Mouse (Mus musculus): ENCODE results near the gene Klhdc8b. TPM values are rescaled to one million over a fixed set of nuclear protein-coding genes. Genes with fewer than 3 reads are reported as not detected.
A peak's percentile ranks its signal among the peaks of the same experiment; 100 is the strongest.

The Klhdc8b gene
- 82.8 and 87.3 TPM in 2 replicates for polyA plus RNA-seq (2015; fragmentation: Nextera tagmentation; extraction: Ambion mirVana)

DNA sequence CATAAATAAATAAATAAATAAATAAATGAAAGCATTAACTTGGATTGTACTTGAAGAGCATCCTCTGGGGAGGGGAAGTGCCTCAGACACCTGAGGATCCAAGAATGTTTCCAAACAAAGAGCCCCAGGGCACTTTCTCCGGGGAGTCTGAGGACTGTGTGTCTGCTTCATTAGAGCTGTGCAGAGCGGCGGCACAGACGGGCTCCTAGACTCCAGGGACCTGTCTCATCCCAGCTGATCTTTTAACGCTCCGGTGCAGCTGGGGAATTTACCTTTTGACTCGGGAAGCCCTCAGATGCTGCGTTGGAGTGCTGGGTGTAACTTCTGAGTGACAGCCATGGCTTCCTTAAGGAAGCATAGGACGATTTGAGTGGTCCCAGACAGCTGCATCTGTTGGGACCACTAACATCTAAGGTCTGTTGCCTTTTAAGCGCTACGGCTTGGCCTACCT is at the start of gene Klhdc8b:
Gene Klhdc8b (minus strand): TSS at position 401 of the 451 bp plus-strand sequence.
- no peaks in the 10 kb centered on the region for H3K9me3 ChIP-seq
- ATAC-seq (replicated peaks), result peak; percentile 35
- peak within 1 kb of the TSS; percentile 67 for H3K4me3 ChIP-seq
- H3K36me3 ChIP-seq (replicated peaks), result peaks cover 18% of the 10 kb centered on the region
- H3K27me3 ChIP-seq (replicated peaks), result no peaks in the 10 kb centered on the region
- 23% methylated on average over 11 of the region's 11 CpGs for WGBS
- H3K4me2 ChIP-seq, result peak within 1 kb of the TSS; percentile 74
- H3K4me1 ChIP-seq, result peaks cover 15% of the 10 kb centered on the region
- peak within 1 kb of the TSS; percentile 80 for H3K9ac ChIP-seq
- peak within 1 kb of the TSS; percentile 77 for H3K27ac ChIP-seq

DNA sequence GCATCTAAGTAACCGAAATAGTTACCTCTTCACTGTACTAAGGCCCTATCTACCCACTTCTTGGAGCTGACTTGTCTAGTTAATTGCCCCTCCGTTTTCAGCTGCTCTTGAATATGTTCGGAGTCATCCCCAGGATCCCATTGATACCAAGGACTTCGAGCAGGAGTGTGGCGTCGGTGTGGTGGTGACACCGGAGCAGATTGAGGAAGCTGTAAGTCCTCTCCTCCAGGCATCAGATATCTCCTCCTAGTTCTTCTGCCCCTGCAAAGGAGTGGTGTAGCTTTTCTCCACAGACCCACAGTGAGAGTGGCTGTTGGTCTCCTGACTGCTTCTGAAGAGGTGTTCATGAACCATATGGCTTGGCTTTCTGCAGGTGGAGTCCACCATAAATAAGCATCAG is 47.4 kb upstream of the Klhdc8b start:
- H3K9me3 ChIP-seq, result no peaks in the 10 kb centered on the region
- no peak for ATAC-seq (replicated peaks)
- peak overlapping the region; percentile 71; the same call in 1 of the 2 replicates for H3K9ac ChIP-seq
- peak overlapping the region; percentile 94 for H3K4me2 ChIP-seq
- H3K36me3 ChIP-seq (replicated peaks), result peaks cover 33% of the 10 kb centered on the region
- no peak overlapping the region for H3K27ac ChIP-seq
- no peaks in the 10 kb centered on the region for H3K27me3 ChIP-seq (replicated peaks)
- 91% methylated on average over 7 of the region's 7 CpGs for WGBS
- peaks cover 19% of the 10 kb centered on the region for H3K4me1 ChIP-seq
- H3K4me3 ChIP-seq, result peak overlapping the region; percentile 76

DNA sequence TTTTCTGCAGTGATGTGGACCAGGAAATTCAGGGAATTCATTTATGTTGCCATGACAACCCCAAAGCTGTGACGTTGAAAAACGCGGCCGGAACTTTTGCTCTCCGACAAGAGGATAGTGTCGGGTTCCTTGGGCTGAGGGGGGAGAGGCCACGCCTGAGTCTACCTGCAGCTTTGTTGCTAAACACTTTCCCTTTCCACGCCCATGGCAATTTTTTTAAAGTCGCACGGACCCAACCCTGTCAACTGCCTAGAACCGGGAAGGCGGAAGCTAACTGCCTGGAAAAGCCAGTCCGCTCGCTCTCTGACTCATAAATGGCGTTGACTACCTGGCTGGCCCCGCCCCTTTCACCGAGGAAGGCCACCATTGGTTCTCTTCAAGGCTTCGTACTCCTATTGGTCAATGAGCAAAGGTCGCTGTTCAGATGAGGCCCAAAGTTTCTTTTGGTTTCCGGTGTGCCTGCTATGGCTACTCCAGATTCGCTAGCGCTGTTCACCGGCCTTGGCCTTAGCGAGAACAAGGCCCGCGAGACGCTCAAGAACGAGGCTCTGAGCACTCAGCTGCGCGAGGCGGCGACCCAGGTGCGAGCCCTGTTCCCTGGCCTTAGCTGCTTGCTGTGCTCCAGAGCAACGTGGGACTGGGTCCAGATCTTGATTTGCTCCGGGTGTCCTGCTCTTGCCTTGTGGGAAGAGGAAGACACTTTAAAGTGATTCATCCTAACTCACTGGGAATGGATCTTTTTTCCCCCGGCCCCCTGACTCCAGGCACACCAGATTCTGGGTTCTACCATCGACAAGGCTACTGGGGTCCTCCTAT is 46.4 kb upstream of the Klhdc8b start, which contains the start of gene Qars:
Gene Qars (plus strand): TSS at position 88 of the 816 bp plus-strand sequence.
- H3K4me1 ChIP-seq, result peaks cover 19% of the 10 kb centered on the region
- H3K9me3 ChIP-seq, result no peaks in the 10 kb centered on the region
- peak; percentile 98 for ATAC-seq (replicated peaks)
- peaks cover 24% of the 10 kb centered on the region; the same call in 1 of the 2 replicates for H3K36me3 ChIP-seq (replicated peaks)
- peak within 1 kb of the TSS; percentile 76 for H3K4me3 ChIP-seq
- peak within 1 kb of the TSS; percentile 87 for H3K27ac ChIP-seq
- peak within 1 kb of the TSS; percentile 71 for H3K9ac ChIP-seq
- H3K27me3 ChIP-seq (replicated peaks), result no peaks in the 10 kb centered on the region
- peak within 1 kb of the TSS; percentile 94 for H3K4me2 ChIP-seq
- under 1% methylated on average over 37 of the region's 37 CpGs for WGBS

DNA sequence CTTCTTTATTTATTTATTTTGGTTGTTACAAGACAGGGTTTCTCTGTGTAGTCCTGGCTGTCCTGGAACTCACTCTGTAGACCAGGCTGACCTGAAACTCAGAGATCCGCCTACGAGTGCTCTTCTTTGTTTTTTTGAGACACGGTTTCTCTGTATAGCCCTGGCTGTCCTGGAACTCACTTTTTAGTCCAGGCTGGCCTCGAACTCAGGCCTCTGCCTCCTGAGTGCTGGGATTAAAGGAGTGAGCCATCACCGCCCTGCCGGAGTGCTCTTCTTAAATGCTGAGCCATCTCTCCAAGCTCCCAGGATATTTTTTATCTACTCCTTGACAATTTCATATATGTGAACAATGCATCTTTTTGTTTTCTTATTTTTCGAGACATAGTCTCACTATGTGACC is 45.5 kb upstream of the Klhdc8b start:
- Histone ChIP-seq H3K4me1 (peaks cover 19% of the 10 kb centered on the region), H3K4me3 (peak overlapping the region; percentile 76), H3K4me2 (peak overlapping the region; percentile 94), H3K27me3 (replicated peaks) (no peaks in the 10 kb centered on the region), H3K36me3 (replicated peaks) (peaks cover 22% of the 10 kb centered on the region; the same call in 1 of the 2 replicates), H3K27ac (peak overlapping the region; percentile 87; the same call in 1 of the 2 replicates), H3K9me3 (no peaks in the 10 kb centered on the region), H3K9ac (no peak overlapping the region)
- no peak for ATAC-seq (replicated peaks)
- whole genome bisulfite sequencing, result 89% methylated on average over 7 of the region's 7 CpGs

GRCm38 (mm10) chr9:108499943-108500342 is 38.6 kb upstream of the Klhdc8b start:
- ATAC-seq (replicated peaks), result no peak
- Histone ChIP-seq H3K36me3 (replicated peaks) (peaks cover 76% of the 10 kb centered on the region), H3K9ac (no peak overlapping the region), H3K4me1 (no peaks in the 10 kb centered on the region), H3K27ac (no peak overlapping the region), H3K4me2 (no peak overlapping the region), H3K27me3 (replicated peaks) (no peaks in the 10 kb centered on the region), H3K4me3 (no peak overlapping the region), H3K9me3 (no peaks in the 10 kb centered on the region)
- 96% methylated on average over 15 of the region's 15 CpGs for WGBS

GRCm38 (mm10) chr9:108499231-108499630 is 37.9 kb upstream of the Klhdc8b start:
- H3K36me3 ChIP-seq (replicated peaks), result peaks cover 83% of the 10 kb centered on the region
- WGBS, result 97% methylated on average over 7 of the region's 7 CpGs
- no peak overlapping the region for H3K9ac ChIP-seq
- no peak for ATAC-seq (replicated peaks)
- H3K4me1 ChIP-seq, result no peaks in the 10 kb centered on the region
- H3K27ac ChIP-seq, result no peak overlapping the region
- H3K4me2 ChIP-seq, result no peak overlapping the region
- H3K4me3 ChIP-seq, result no peak overlapping the region
- no peaks in the 10 kb centered on the region for H3K27me3 ChIP-seq (replicated peaks)
- no peaks in the 10 kb centered on the region for H3K9me3 ChIP-seq

GRCm38 (mm10) chr9:108494905-108495304 is 33.5 kb upstream of the Klhdc8b start:
- no peak overlapping the region for H3K9ac ChIP-seq
- H3K4me1 ChIP-seq, result peaks cover 21% of the 10 kb centered on the region
- ATAC-seq (replicated peaks), result no peak
- no peak overlapping the region for H3K4me2 ChIP-seq
- H3K27me3 ChIP-seq (replicated peaks), result no peaks in the 10 kb centered on the region
- 83% methylated on average over 10 of the region's 10 CpGs for WGBS
- peaks cover 70% of the 10 kb centered on the region for H3K36me3 ChIP-seq (replicated peaks)
- H3K27ac ChIP-seq, result no peak overlapping the region
- H3K9me3 ChIP-seq, result no peaks in the 10 kb centered on the region
- no peak overlapping the region for H3K4me3 ChIP-seq

GRCm38 (mm10) chr9:108494146-108494825 is 32.9 kb upstream of the Klhdc8b start:
- no peak overlapping the region for H3K9ac ChIP-seq
- 95% methylated on average over 19 of the region's 19 CpGs for WGBS
- H3K4me2 ChIP-seq, result no peak overlapping the region
- no peak for ATAC-seq (replicated peaks)
- H3K4me3 ChIP-seq, result no peak overlapping the region
- no peak overlapping the region for H3K27ac ChIP-seq
- peaks cover 64% of the 10 kb centered on the region for H3K36me3 ChIP-seq (replicated peaks)
- H3K27me3 ChIP-seq (replicated peaks), result no peaks in the 10 kb centered on the region
- peaks cover 25% of the 10 kb centered on the region for H3K4me1 ChIP-seq
- no peaks in the 10 kb centered on the region for H3K9me3 ChIP-seq

- no peaks in the 10 kb centered on the region for H3K27me3 ChIP-seq (replicated peaks)
- WGBS, result 97% methylated on average over 8 of the region's 8 CpGs
- no peaks in the 10 kb centered on the region for H3K9me3 ChIP-seq
- H3K27ac ChIP-seq, result no peak overlapping the region
- peaks cover 54% of the 10 kb centered on the region for H3K36me3 ChIP-seq (replicated peaks)
- H3K4me2 ChIP-seq, result no peak overlapping the region
- ATAC-seq (replicated peaks), result no peak
- no peak overlapping the region for H3K9ac ChIP-seq
- no peak overlapping the region for H3K4me3 ChIP-seq
- peaks cover 25% of the 10 kb centered on the region for H3K4me1 ChIP-seq
Measured at GRCm38 (mm10) chr9:108493246-108493645, 31.9 kb upstream of the Klhdc8b start.

DNA sequence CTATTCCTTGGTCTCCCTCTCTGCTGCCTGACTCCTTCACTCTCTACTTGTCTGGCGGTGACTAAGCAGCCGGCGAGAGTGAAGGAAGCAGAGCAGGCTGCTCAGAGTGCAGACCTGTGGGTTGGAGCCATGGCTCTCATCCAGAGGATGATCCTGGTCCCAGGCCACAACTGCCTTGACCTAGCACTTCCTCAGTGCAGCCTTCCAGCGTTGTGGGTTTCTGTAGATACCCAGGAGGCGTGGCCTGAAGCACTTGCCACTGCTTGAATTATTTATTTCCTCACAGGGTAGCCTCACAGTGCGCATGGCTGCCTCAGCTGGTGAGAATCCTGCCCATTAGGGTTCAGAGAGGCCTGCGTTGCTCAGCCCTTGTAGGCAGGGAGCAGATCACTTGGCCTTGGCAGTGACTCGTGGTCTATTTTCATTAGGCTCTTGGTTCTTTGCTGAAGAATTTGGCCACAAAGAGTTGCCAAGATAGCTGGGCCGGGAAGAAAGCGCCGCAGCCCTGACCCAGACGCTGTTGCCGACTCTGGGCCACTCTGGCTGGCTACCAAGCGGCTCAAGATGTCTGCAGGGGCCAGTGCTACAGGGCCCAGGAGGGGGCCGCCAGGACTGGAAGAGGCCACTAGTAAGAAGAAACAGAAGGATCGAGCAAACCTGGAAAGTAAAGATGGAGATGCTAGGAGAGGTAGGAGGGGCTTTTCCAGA is 30.8 kb upstream of the Klhdc8b start:
- H3K36me3 ChIP-seq (replicated peaks), result peaks cover 44% of the 10 kb centered on the region
- H3K9me3 ChIP-seq, result no peaks in the 10 kb centered on the region
- no peaks in the 10 kb centered on the region for H3K27me3 ChIP-seq (replicated peaks)
- no peak for ATAC-seq (replicated peaks)
- peak overlapping the region; percentile 70 for H3K4me3 ChIP-seq
- H3K27ac ChIP-seq, result no peak overlapping the region
- H3K9ac ChIP-seq, result 0 out of 2 replicates have a peak overlapping the region, but pooled peaks have one; percentile 83
- H3K4me2 ChIP-seq, result peak overlapping the region; percentile 92
- peaks cover 25% of the 10 kb centered on the region for H3K4me1 ChIP-seq
- WGBS, result 86% methylated on average over 16 of the region's 16 CpGs

DNA sequence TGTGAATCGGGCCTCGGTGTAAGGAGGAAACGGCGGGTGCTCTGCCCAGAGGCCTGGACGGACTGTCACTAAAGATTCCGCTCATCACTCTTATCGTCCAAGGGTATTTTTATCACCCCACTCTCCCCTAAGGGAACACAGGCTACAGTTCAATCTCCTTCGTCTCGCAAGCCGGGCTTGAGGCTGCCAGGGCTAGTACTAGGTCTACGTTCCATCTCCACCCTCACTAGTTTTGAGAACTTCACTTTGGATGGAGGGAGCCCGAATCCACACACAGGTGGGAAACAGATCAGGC is 29.9 kb upstream of the Klhdc8b start:
- no peak; the same call in 1 of the 2 replicates for ATAC-seq (replicated peaks)
- no peaks in the 10 kb centered on the region for H3K9me3 ChIP-seq
- H3K4me2 ChIP-seq, result peak overlapping the region; percentile 92
- peaks cover 25% of the 10 kb centered on the region for H3K4me1 ChIP-seq
- H3K9ac ChIP-seq, result peak overlapping the region; percentile 83
- H3K36me3 ChIP-seq (replicated peaks), result peaks cover 35% of the 10 kb centered on the region
- peak overlapping the region; percentile 95 for H3K27ac ChIP-seq
- no peaks in the 10 kb centered on the region for H3K27me3 ChIP-seq (replicated peaks)
- peak overlapping the region; percentile 70 for H3K4me3 ChIP-seq
- 10% methylated on average over 12 of the region's 12 CpGs for WGBS

Data from midbrain, embryonic 15.5 days (tissue).